Mouse (Mus musculus) lung, embryonic 16.5 days (tissue): ENCODE measurements around the gene Gm42372. TPM values are rescaled to one million over a fixed set of nuclear protein-coding genes. Genes with fewer than 3 reads are reported as not detected.
A peak's percentile ranks its signal among the peaks of the same experiment; 100 is the strongest.
"Not testable (repeated sequence)": the region's sequence is repeated elsewhere in the genome, so short reads cannot be mapped to it uniquely, and the experiment has no call there.

Source experiments
- ATAC-seq: fragments of 200-750 bp; cut with Nextera tagmentation; 2 replicates; pipeline ENCODE4 v1.8.0; 2017; ENCODE audit warnings: low read depth, mild to moderate bottlenecking, moderate library complexity
- H3K27ac ChIP-seq: fragments of 300-500 bp; sonication (generic); 2 replicates; pipeline ENCODE4 v1.5.1; 2014; ENCODE audit warnings: mild to moderate bottlenecking, control low read depth, low read length
- H3K27me3 ChIP-seq: fragments of 300-500 bp; sonication (generic); 2 replicates; pipeline ENCODE4 v1.6.1; 2014; ENCODE audit warnings: low read depth, low read length, mixed read lengths; ENCODE audit not compliant: control insufficient read depth, insufficient read depth
- H3K36me3 ChIP-seq: fragments of 300-500 bp; sonication (generic); 2 replicates; pipeline ENCODE4 v1.6.1; 2014; ENCODE audit warnings: low read length; ENCODE audit not compliant: control insufficient read depth, insufficient read depth
- H3K4me1 ChIP-seq: fragments of 300-500 bp; sonication (generic); replicated peaks from 2 replicates; pipeline ENCODE4 v1.6.1; 2014; ENCODE audit warnings: low read length, mixed read lengths; ENCODE audit not compliant: control insufficient read depth, insufficient read depth
- H3K4me2 ChIP-seq: fragments of 300-500 bp; sonication (generic); 2 replicates; pipeline ENCODE4 v1.6.1; 2014; ENCODE audit warnings: low read depth, low read length, control low read depth
- H3K4me3 ChIP-seq: fragments of 300-500 bp; sonication (generic); 2 replicates; pipeline ENCODE4 v1.5.1; 2014; ENCODE audit warnings: mild to moderate bottlenecking, low read length, control low read depth
- H3K9ac ChIP-seq: fragments of 300-500 bp; sonication (generic); 2 replicates; pipeline ENCODE4 v1.6.1; 2014; ENCODE audit warnings: low read length, control low read depth
- H3K9me3 ChIP-seq: fragments of 300-500 bp; sonication (generic); 2 replicates; pipeline ENCODE4 v1.6.1; 2016; ENCODE audit warnings: low read length; ENCODE audit not compliant: control insufficient read depth
- whole genome bisulfite sequencing: fragments of 180-500 bp; shearing (Covaris S2); extraction: QIAGEN DNeasy Blood & Tissue Kit; methylation state at CpG from one replicate; pipeline ENCODE4 v1.1.7; 2014; 5-methylcytosine and 5-hydroxymethylcytosine counted together
- polyA plus RNA-seq: library from polyadenylated mRNA; unstranded; fragments of >200 nt; fragmentation: Nextera tagmentation; extraction: Ambion mirVana; gene quantifications from 2 replicates; pipeline ENCODE4 v1.2.1, GENCODE M21; 2015

The Gm42372 gene
- polyA plus RNA-seq, 1 experiment from 2014 or later = 0.15 TPM

DNA sequence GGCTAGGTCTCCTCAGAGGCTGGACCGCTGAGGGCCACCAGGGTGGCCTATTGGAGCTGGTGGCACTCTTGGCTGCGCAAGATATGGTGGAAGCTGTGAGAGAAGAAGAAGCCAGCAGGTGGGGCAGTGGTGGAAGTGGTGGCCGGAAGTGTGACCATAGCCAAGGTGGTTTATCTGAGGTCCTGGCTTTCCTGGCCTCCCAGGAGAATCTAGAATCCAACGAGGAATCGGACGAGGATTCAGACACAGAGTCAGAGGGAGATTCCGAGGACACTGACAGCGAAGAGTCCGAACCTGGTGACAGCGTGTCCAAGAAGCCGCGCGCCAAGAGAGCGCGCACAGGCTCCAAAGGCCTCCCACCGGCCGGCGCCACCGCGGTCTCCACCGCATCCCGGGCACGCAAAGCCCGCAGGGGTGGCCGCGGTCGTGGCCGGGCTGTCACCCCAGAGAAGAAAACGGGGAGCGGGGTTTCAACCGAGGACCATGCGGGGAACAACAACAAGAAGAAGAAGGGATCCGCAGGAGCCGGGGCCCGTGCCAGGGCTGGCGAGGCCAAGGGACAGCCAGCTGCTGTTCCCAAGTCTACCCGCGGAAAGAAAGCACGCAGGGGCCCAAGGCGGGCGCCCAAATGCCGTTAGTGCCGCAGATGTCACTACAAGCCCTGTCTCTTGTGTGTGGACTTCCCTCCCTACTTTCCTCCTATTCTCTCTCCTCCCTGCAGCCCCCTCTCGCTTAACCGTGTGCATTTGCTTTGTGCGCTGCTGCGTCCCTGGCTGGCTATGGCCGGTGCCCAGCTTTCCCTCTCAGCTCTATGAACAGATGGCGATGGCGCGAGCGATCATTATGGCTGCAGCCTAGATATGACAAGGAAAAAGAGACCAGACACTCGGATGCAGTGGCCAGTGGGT, 36.2 kb upstream of the Gm42372 start:
- H3K4me3 ChIP-seq = peak overlapping the region; percentile 41
- ATAC-seq = no peak
- H3K4me1 ChIP-seq = peaks cover 42% of the 10 kb centered on the region
- H3K36me3 ChIP-seq = no peaks in the 10 kb centered on the region
- peaks cover 25% of the 10 kb centered on the region for H3K27me3 ChIP-seq
- peak overlapping the region; percentile 52 for H3K9ac ChIP-seq
- 5% methylated on average over 53 of the region's 53 CpGs for WGBS
- no peaks in the 10 kb centered on the region for H3K9me3 ChIP-seq
- no peak overlapping the region for H3K27ac ChIP-seq
- H3K4me2 ChIP-seq = peak overlapping the region; percentile 60

DNA sequence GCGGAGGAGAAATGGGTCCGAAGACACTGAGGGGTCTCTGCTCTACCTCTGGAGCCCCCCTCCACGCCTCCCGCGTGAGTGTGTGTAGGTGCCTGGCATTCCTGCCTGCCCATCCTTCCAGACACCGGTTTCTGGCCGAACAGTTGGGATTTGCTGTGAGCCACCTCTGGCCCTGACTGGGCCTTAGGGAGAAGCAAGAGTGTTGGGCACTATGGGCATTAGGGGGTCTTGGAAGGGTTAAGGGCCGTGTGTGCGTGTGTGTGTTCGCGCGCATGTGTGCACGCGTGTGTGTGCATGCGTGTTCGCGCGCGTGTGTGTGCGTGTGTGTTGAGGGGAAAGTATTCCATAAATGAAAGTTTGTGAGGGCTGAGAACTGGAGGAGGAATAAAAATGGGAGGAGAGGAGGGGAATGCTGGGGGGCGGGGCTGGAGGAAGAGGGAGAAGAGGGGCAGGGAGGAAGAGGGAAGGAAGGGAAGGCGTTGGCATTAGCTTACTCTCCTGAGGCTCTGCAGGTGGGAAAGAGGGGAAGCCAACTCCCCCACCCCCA, 35.5 kb upstream of the Gm42372 start:
- H3K4me2 ChIP-seq = peak overlapping the region; percentile 60
- H3K9me3 ChIP-seq = no peaks in the 10 kb centered on the region
- H3K27ac ChIP-seq = peak overlapping the region; percentile 56; the same call in 1 of the 2 replicates
- H3K4me3 ChIP-seq = peak overlapping the region; percentile 41
- peaks cover 25% of the 10 kb centered on the region for H3K27me3 ChIP-seq
- no peaks in the 10 kb centered on the region for H3K36me3 ChIP-seq
- ATAC-seq = no peak
- 12% methylated on average over 21 of the region's 22 CpGs for WGBS
- peaks cover 42% of the 10 kb centered on the region for H3K4me1 ChIP-seq
- H3K9ac ChIP-seq = peak overlapping the region; percentile 52

- peak overlapping the region; percentile 60 for H3K4me2 ChIP-seq
- 0 out of 2 replicates have a peak overlapping the region, but pooled peaks have one; percentile 16 for H3K9ac ChIP-seq
- H3K36me3 ChIP-seq = no peaks in the 10 kb centered on the region
- 4% methylated on average over 4 of the region's 4 CpGs for WGBS
- H3K4me3 ChIP-seq = peak overlapping the region; percentile 41
- peaks cover 25% of the 10 kb centered on the region for H3K27me3 ChIP-seq
- H3K9me3 ChIP-seq = no peaks in the 10 kb centered on the region
- H3K27ac ChIP-seq = peak overlapping the region; percentile 56
- ATAC-seq = peak; percentile 67
- H3K4me1 ChIP-seq = peaks cover 42% of the 10 kb centered on the region
Measured at GRCm38 (mm10) chr7:16947959-16948361, 34.9 kb upstream of the Gm42372 start.

- no peaks in the 10 kb centered on the region for H3K36me3 ChIP-seq
- WGBS = 62% methylated on average over 8 of the region's 8 CpGs
- no peak overlapping the region for H3K9ac ChIP-seq
- ATAC-seq = no peak
- H3K4me3 ChIP-seq = no peak overlapping the region
- no peaks in the 10 kb centered on the region for H3K9me3 ChIP-seq
- no peak overlapping the region for H3K27ac ChIP-seq
- H3K27me3 ChIP-seq = peaks cover 25% of the 10 kb centered on the region
- H3K4me1 ChIP-seq = peaks cover 41% of the 10 kb centered on the region
- H3K4me2 ChIP-seq = no peak overlapping the region
Measured at GRCm38 (mm10) chr7:16948923-16949458, 33.9 kb upstream of the Gm42372 start.

DNA sequence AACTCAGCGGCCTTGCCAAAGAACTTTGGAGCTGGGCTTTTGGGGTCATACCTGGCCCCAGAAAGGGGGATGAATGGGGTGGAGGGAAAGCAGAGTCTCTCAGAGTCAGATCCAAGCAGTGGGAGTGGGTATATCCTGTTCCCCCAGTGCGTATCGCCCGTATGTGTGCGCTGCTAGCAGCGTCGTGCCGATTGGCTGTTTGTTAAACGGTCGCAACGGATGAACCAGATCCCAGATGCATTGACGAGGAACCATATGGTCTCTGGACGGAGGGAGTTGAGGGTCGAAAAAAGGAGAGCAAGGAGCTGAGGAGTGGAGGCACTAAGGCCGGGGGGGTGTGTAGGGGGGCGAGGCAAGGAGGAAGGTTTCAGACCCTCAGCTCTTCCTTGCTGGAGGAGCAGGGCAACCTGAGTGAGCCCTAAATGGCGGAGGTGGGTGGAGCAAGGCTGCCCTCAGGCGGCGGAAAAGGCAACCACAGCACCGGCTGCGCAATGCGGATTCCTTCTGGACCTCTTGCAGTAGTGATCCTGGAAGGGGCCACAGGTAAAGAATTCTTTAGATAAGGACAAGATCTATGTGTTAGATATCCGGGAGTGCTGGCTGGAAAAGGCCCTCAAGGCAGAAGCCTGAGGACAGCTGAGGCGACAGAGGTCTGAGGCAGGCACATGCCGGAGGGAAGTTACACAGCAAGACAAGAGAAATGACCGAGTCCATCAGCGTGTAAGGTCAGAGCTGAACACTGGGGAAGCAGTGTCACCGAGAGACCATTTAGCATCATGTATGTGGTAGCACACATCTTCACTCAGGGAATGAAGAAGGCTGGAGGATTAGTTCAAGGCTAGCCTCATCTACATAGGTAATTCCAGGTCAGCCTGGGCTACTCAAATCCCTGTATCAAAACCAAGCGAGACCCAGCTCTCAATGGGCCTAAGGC, 32.7 kb upstream of the Gm42372 start:
- Histone ChIP-seq H3K4me3 (peak overlapping the region; percentile 31), H3K27ac (no peak overlapping the region), H3K9me3 (no peaks in the 10 kb centered on the region), H3K4me1 (peaks cover 34% of the 10 kb centered on the region), H3K9ac (peak overlapping the region; percentile 17; the same call in 1 of the 2 replicates), H3K27me3 (peaks cover 22% of the 10 kb centered on the region), H3K36me3 (no peaks in the 10 kb centered on the region), H3K4me2 (peak overlapping the region; percentile 59)
- 9% methylated on average over 29 of the region's 29 CpGs for WGBS
- peak; percentile 37 for ATAC-seq

- H3K27ac ChIP-seq = no peak overlapping the region
- 17% methylated on average over 18 of the region's 18 CpGs for WGBS
- peak; percentile 56 for ATAC-seq
- H3K36me3 ChIP-seq = no peaks in the 10 kb centered on the region
- H3K4me2 ChIP-seq = no peak overlapping the region
- peaks cover 14% of the 10 kb centered on the region for H3K27me3 ChIP-seq
- H3K4me3 ChIP-seq = no peak overlapping the region
- peaks cover 33% of the 10 kb centered on the region for H3K4me1 ChIP-seq
- H3K9me3 ChIP-seq = no peaks in the 10 kb centered on the region
- H3K9ac ChIP-seq = no peak overlapping the region
Measured at GRCm38 (mm10) chr7:16950861-16951635, 31.8 kb upstream of the Gm42372 start.

DNA sequence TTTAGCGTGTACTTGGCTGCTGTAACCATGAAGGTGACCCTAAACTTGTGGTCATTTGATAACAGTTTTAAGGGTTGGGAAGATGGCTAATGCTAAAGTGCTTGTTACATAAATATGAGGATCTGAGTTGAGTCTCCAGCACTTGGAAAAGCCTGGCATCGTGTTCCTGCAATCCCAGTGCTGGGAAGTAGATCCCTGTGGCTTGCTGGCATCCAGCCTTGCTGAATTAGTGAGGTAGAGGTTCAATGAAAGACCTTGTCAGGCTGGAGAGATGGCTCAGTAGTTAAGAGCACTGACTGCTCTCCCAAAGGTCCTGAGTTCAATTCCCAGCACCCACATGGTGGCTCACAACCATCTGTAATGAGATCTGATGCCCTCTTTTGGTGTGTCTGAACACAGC, 29.1 kb upstream of the Gm42372 start:
- H3K27ac ChIP-seq, H3K9me3 ChIP-seq, H3K27me3 ChIP-seq, H3K4me1 ChIP-seq, ATAC-seq, H3K9ac ChIP-seq, H3K4me2 ChIP-seq, H3K36me3 ChIP-seq, H3K4me3 ChIP-seq: not testable (repeated sequence)
- 58% methylated on average over 2 of the region's 2 CpGs for WGBS

DNA sequence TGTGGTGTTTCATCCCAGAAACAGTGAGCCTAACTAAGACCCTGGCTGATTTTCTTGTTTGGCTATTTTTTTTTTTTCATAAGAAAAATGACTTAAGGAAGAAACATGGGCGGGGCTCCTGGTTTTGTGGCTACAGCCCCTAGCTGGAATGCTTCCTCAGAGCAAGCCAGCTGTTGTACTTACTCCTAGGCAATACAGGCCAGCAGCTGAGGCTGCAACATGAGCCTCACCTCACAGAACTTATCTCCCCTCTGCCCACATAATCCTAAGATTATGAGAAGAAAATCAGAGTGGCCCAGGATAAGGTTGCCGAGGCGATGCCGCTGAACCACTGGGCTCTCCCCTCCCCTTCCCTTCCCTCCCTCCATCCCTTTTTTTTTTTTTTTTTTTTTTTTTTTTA, 27.2 kb upstream of the Gm42372 start:
- H3K4me3 ChIP-seq = no peak overlapping the region
- no peaks in the 10 kb centered on the region; the same call in 1 of the 2 replicates for H3K27me3 ChIP-seq
- WGBS = 61% methylated on average over 4 of the region's 4 CpGs
- H3K4me1 ChIP-seq = peaks cover 2% of the 10 kb centered on the region; the same call in 1 of the 2 replicates
- H3K9ac ChIP-seq = no peak overlapping the region
- H3K27ac ChIP-seq = no peak overlapping the region
- ATAC-seq = no peak
- H3K36me3 ChIP-seq = no peaks in the 10 kb centered on the region
- no peaks in the 10 kb centered on the region for H3K9me3 ChIP-seq
- no peak overlapping the region for H3K4me2 ChIP-seq
